Mouse (Mus musculus) kidney, postnatal 25 days (tissue): ENCODE measurements around the gene BC117090.
"Not testable (repeated sequence)": the region's sequence is repeated elsewhere in the genome, so short reads cannot be mapped to it uniquely, and the experiment has no call there.

Experiments
- DNase-seq, 2 experiments: peaks; one replicate each; pipeline ENCODE4 v3.0.0; 2021; ENCODE audit warnings: mixed read lengths in 2 of 2

BC117090 gene

GRCm38 (mm10) chr16:36334232-36334631 is at the start of gene BC117090:
Gene BC117090, minus strand, starts transcription at chr16:36334332.
- DNase-seq: no peak

- DNase-seq: not testable (repeated sequence)
Measured at GRCm38 (mm10) chr16:36367648-36368047, 33.5 kb upstream of the BC117090 start, which contains the start of gene BC100530. Gene BC100530, minus strand, starts transcription at chr16:36367748.

- DNase-seq: peak; percentile 6 to 38
Measured at GRCm38 (mm10) chr16:36337171-36337570, 3.0 kb upstream of the BC117090 start.

GRCm38 (mm10) chr16:36319286-36319685 is 14.8 kb downstream of the BC117090 start:
- peak; percentile 6 to 39 for DNase-seq

- not testable (repeated sequence) for DNase-seq
Measured at GRCm38 (mm10) chr16:36316111-36316510, 18.0 kb downstream of the BC117090 start.

GRCm38 (mm10) chr16:36307631-36308030 is 26.5 kb downstream of the BC117090 start:
- DNase-seq: no peak

- no peak for DNase-seq
Measured at GRCm38 (mm10) chr16:36289140-36289539, 45.0 kb downstream of the BC117090 start.

- DNase-seq: not testable (repeated sequence)
Measured at GRCm38 (mm10) chr16:36276796-36277195, 57.3 kb downstream of the BC117090 start, which contains the start of gene Stfa1. Gene Stfa1, plus strand, starts transcription at chr16:36276951.
